Mouse (Mus musculus): ENCODE results near the gene Tldc2.

The Tldc2 gene

DNA sequence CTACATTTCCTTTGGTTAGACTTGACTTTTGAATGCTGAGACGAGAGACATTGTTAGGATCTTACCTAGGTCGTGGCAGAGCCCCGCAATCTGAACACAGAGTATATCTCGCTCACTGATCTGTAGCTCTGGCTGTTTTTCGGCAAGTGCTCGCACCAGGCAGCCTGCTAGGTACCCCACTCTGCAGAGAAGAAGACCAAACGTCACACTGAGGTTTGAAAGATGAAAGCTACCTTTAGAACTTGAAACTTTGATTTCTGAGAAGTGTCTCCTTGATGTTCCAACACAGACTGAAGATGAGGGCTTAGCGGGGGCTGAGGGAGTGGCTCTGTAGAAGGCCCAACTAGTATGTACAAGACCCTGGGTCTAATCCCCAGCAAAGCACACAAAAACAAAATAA, 34.9 kb downstream of the Tldc2 start:
- DNase-seq (ENCODE audit: extremely low read depth, low read depth, low spot score): no peak

DNA sequence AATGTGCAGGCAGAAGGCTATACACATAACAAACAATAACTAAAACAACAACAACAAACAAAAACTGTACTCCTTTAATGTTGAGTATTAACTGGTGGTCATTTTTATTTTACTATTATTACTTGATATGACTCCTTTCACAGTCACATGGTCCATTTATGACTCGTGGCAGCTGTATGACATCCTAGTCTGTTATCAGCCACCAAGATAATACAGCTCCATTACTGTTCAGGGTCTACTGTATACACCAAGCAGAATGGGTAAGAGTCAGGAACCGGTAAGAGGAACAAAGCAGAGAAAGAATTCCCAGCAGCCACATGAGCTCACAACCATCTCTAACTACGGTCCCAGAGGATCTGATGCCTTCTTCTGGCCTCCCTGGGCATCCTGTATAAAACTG, 38.4 kb downstream of the Tldc2 start:
- no peak for DNase-seq (ENCODE audit: extremely low read depth, low read depth, low spot score)

DNA sequence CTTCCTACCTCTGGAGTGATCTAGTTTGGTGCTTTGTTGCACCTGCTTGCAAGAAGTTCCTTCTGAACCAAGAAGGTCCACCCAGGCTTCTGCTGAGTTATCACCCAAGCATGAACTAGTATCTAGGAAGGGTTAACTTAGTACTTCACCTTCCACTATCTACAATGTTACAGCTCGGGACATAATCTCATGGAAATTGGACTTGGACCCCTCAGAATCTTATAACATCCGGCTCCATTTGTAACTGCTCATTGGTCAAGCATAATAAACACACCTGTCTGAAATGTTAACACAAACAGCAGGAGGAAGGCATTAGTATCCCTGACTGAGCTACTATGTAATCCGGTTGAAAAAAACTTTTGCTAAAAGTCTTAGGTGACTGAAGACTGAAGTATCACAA, 40.5 kb downstream of the Tldc2 start:
- no peak for DNase-seq (ENCODE audit: extremely low read depth, low read depth, low spot score)

DNA sequence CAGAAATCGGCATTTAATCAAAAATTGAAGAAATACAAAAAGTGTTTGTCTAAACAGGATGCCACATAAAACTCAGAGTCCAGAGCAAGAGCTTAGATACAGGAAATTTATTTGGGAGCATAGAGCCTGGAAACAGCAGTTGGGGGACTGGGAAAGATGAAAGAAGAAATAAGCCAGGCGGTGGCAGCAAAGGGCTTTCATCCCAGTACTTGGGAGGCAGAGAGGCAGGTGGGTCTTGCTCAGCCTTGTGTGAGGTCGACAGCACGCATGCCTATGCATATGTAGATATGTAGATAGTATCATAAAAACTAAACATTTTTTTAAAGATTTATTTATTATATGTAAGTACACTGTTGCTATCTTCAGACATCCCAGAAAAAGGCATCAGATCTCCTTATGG, 41.2 kb downstream of the Tldc2 start:
- DNase-seq (ENCODE audit: extremely low read depth, low read depth, low spot score): no peak

DNA sequence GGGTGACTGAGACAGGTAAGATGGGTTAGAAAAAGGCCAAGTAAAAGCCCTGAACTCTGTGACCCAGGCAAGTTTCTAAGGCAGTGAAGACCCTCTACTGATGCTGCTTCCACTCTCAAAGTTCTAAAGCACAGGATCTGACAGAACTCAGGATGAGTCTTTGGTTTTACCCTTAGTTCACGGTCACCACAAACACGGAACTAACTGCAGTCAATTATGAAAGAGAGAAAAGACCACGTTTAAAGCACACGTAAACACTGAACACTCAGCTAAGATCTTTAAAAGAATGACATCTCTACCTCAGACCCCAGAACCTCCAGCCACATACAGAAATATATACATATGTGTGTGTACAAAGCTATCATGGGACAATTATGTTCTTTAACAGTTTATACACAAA, 42.2 kb downstream of the Tldc2 start:
- DNase-seq (ENCODE audit: extremely low read depth, low read depth, low spot score): no peak

DNA sequence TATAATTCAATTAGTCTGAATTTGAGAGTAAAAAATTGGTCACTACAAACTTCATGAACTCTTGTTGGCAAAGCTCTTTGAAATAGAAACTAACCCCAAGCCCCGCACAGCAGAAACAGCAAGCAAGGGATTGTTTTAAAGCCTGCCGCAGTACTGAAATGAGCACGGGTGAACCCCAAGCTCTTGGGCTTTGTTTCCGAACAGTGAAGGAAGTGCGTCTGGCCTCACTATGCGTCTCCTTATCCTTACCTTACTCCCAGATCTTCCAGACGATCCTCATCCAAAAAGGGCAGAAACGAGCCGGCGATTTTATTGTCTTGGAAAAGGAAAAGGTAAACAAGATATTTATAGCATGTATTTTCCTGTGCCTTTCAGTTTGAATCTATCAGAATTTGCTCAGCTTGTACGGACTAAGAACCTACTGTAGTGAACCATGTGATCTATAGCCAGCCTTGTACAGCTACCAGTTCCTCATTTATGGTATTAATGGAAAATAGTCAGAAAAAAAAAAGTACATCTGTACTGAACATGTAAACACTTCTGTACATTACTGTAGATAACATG, 42.8 kb downstream of the Tldc2 start:
- no peak for DNase-seq (ENCODE audit: extremely low read depth, low read depth, low spot score)

DNA sequence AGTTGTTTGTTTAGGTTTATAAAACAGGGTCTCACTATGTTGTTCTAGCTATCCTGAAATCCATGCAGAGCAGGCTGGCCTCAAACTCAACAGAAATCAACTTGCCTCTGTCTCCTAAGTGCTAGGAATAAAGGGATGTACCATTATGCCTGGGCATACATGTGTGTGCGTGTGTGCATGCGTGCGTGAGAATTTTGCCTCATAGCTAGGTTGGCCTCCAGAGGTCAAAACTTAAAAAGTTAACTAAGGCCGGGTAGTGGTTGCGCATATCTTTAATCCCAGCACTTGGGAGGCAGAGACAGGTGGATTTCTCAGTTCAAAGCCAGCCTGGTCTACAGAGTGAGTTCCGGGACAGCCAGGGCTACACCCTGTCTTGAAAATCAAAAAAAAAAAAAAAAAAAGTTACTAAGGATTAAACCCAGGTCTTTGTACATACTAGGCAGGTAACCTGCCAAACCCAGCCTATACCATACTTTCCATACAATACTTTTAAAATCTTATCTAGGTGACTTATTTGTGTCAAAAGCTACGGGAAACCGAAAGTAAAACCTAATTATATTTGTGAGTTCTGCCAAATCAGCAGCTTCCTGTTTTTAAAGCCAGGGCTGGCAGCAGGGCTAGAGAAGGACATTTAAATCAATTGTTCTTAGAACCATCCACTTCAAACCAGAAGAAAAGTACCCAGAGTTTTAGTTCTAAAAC, 44.1 kb downstream of the Tldc2 start:
- DNase-seq (ENCODE audit: extremely low read depth, low read depth, low spot score): no peak

DNA sequence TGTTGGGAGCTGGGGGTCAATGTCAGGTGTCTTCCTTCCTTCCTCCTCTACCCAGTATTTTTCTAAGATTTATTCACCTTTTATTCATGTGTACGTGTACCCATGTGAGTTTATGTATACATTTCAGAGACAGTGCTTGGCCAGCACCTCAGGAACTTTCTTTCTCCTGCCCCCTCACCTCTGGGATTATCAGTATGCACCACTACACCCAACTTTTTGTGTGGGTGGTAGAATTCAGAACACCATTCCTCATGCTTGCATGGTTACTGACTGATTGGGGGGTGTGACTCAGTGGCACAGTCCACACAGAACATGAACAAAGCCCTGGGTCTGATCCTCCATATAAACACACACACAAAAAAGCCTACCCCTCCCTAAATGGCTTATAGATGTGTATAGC, 45.2 kb downstream of the Tldc2 start:
- no peak for DNase-seq (ENCODE audit: extremely low read depth, low read depth, low spot score)

DNA sequence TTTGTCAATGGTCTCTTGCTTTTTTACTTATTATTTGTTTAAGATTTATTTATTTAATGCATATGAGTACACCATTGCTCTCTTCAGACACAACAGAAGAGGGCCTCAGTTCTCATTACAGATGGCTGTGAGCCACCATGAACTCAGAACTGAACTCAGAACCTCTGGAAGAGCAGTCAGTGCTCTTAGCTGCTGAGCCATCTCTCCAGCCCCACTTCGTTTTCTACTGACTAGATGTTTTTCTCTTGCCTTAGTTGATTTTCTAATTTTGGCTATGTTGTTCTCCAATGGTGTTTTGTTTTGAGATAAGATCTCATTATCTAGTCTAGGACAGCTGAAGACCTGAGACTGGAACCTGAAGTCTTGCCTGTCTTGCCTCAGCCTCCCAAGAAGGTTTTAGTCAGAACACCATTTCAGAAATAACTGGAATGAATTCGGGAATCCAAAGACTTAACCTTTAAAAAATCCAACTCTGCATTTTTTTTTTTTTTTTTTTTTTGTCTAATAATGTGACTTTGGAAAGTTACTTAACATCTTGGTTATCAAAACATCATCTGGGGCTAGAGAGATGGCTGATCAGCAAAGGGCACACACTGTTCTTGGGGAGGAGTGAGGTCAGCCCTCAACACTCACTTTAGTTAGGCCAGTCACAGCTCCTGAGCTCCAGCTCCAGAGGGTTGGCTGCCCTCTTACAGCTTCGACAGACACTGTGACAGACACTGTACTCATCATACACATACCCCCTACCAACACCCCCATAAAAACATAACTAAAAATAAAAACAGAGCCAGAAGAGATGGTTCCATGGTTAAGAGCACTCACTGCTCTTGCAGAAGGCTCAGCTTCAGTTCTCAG, 46.1 kb downstream of the Tldc2 start:
- no peak for DNase-seq (ENCODE audit: extremely low read depth, low read depth, low spot score)

DNA sequence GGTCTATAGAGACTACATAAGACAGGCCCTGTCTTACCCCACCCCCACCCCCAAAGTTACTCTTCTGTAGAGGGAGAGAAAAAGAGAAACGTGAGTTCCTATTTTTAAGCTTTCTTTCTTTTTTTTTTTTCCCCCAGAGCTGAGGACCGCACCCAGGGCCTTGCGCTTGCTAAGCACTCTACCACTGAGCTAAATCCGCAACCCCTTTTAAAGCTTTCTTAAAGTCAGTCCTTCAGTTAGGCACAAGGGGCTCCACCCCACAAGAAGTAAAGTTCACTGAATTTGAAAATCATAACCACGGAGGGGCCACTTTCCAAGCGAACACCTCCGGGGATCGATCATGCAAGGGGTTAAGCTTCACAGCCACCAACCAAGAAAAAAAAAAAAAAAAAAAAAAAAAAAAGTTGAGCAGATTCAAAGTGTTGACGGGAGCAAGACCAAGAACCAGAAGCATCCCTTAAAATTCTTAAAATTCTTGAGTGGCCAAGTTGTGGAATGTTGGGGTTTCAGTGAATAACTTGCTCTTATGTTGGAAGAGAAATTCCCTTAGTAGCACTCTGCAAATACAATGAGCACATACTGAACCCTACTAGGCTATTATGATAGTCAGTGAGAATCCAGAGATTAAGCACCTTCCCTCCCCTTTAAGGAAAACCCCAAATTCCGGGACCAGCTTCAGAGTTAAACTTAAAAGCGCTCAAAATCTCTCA, 47.1 kb downstream of the Tldc2 start:
- no peak for DNase-seq (ENCODE audit: extremely low read depth, low read depth, low spot score)

DNA sequence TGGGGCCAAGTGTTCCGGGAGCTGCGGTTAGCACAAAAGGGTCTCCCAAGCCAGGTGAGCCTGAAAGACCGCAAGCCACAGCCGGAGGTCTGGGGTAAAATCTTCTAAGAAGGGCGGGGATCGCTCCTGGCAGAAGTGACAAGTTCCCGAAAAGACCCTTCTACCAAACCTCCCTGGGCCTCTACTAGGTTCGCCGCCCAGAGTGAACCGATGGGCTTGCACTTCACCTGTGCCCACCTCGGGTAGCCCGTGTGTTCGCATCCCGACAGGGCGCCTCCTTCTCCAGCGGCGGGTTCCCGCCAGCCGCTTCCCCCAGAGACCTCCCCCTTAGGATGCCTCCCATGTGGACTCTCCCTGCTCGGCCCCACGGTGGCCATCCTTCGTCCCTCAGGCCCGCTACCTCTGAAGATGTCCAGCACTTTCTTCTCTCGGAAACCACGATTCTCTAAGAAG, 47.6 kb downstream of the Tldc2 start:
- DNase-seq (ENCODE audit: extremely low read depth, low read depth, low spot score): no peak

DNA sequence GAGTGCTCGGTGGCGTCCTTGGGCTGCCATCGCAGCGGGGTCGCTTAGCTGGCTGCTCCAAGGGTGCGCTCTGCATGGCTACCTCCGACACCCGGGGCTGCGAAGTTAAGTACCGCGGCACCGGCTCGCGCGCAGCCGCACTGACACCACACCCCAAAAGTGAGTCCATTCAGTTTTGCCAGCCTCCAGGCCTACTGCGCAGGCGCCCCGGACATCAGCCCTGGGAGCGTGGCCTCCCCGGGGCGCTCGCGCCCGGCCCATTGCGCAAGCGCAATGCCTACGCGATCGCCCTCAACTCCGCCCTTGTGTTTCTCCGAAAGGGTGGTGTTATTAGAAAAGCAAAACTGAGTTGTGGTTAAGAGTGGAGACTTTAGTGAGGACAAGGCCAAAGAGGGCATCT, 48.2 kb downstream of the Tldc2 start, which contains the start of gene Samhd1:
TSS of gene Samhd1 (minus strand) at position 252 of the 400 bp plus-strand sequence.
- DNase-seq (ENCODE audit: extremely low read depth, low read depth, low spot score): no peak

DNA sequence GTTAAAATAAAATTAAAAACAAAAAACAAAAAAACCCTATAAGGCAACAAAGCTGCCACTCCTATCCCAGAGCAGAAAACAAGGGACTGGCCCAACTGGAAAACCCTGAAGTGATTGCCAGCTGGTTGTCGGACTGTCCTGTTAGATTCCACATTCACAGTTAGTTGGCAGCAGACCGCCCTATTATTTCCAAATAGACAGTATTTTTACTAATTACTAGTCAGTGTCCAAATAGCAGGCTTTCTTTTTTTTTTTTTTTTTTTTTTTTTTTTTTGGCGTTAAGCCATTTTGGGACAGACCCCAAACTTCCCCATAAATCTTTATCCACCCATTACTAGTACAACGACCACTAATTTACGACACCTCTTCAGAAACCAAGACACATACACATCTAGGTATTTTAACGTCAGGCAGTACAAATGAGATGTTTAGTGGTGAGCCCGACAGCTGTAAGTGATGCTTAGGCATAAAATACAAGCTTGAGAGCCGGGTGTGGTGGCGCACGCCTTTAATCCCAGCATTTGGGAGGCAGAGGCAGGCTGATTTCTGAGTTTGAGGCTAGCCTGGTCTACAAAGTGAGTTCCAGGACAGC, 48.8 kb downstream of the Tldc2 start:
- no peak for DNase-seq (ENCODE audit: extremely low read depth, low read depth, low spot score)

DNA sequence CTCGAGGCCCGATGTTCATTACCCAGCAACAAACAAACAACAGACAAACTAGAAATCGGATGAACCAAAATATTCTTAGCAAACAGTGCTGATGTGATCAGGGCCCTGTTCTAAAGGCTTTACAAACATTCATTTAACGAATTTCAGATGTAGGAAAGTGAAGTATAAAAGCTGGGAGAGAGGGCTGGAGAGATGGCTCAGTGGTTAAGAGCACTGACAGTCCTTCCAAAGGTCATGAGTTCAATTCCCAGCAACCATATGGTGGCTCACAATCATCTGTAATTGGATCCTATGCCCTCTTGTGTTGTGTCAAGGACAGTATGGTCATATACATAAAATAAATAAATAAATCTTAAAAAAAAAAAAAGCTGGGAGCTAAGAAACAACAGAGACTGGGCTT, 49.3 kb downstream of the Tldc2 start:
- no peak for DNase-seq (ENCODE audit: extremely low read depth, low read depth, low spot score)

DNA sequence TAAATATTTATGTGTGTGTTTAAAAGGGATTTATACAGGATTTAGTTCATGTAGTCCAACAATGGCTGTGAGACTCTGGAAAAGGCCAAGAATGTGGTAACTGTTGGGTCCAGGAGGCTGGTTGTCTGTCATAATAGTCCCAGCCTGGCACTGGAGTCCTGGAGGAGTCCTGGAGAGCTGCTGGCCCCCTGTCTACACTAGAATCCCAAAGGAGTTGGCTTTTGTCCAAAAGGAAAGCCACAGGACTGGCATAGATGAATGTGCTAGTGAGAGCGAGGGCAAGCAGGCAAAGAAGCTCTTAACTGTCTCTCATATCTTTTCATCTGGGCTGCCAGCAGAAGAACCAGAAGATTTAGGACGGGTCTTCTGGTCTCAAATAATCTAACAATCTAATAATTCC, 49.8 kb downstream of the Tldc2 start:
- DNase-seq (ENCODE audit: extremely low read depth, low read depth, low spot score): no peak

DNA sequence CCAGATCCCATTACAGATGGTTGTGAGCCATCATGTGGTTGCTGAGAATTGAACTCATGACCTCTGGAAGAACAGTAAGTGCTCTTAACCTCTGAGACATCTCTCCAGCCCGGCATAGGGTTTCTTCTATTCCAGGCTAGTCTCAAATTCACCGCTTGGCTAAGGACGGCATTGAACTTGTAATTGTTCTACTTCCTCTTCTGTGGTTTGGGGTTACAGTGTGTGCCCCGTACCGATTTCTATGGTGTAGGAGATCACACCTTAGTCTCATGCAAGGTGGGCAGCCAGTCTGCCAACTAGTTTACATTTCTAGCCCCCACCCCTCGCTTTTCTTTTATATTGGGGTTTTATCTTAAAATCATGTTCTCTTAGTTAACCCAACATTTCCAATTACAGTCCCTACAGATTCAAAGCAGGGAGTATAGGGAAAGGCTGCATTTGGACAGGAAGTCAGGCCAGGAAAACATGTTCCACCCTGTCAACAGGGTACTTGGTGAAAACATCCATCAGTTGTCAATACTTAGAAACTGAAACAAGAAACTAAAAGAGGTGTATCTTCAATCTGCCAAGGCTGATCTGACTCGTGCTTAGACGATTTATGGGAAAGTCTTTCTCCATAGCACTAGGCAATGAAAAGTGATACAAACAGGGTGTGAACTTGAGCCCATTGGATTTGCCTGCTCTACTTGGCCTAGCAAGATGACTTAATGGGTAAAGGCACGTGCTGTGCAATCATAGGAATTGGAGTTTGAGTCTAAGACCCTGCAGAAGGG, 51.3 kb downstream of the Tldc2 start:
- DNase-seq (ENCODE audit: extremely low read depth, low read depth, low spot score): no peak

DNA sequence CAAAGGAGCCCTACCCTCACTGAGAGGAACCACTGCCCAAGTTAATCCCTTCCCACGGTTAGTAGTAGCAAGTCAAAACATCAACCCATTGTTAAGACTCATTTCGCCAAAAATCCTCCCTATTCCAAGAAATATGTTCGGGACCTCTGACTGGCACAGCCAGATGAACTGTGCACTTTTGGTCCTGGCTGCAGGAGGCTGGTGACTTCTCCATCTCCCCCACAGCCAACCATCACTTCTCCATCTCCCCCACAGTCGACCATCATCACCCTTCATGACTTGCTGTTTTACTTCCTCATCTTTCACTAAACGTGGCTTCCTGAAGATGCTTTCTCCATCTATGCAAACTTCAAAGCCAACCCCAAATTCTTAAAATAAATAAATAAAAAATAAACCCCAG, 52.0 kb downstream of the Tldc2 start:
- no peak for DNase-seq (ENCODE audit: extremely low read depth, low read depth, low spot score)

DNA sequence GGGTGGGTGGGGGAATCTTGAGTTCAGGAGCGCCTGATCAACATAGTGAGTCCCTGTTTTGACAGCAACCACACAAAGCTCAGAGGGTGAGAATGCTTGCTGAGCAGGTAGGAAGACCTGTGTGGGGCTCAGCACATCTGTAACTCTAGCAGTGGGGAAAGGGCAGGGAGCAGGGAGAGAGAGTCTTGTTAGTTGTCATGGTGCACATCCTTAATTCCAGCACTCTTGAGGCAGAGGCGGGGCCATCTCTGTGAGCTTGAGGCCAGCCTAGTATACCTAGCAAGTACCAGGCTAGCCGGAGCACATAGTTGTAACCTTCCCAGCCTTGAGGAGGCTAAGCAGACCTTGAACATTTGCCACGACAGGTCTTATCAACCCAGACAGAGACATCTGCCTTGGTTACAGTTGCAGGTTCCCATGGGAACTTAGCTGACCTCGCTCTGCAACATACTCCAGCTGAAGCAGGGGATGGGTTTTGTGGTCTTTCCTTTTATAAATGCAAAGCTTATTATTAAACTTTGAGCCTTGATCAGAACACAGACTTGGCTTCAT, 52.5 kb downstream of the Tldc2 start:
- no peak for DNase-seq (ENCODE audit: extremely low read depth, low read depth, low spot score)

DNA sequence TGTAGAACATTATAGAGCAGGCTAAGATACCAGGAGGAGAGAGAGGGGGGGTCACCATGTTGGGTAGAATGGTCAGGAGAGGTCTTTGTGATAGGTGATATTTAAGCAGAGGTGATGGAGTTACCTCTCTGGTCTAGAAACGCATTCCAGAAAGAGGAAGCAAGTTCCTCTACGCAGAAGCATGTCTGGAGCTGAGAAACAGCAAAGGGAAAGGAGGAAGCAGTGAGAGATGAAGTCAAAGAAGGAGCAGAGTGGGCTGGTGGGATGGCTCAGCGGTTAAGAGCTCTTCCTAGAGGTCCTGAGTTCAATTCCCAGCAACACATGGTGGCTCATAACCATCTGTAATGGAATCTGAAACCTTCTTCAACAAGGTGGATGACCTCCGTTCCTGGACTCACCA, 55.1 kb downstream of the Tldc2 start:
- no peak for DNase-seq (ENCODE audit: extremely low read depth, low read depth, low spot score)

DNA sequence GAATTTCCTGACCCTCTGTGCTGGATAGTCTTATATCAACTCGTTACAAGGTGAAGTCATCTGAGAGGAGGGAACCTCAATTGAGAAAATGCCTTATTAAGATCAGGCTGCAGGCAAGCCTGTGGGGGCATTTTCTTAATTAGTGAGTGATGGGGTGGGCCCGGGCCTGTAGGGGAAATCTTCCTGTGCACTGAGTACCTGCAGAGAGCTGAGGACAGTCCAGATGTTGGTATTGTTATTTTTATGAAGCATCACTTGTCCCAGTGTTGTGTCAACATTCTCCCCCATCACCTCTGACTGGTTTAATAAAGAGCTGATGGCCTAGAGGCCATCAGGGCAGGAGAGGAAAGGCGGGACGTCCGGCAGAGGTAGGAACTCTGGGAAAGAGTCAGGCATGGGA, 57.3 kb downstream of the Tldc2 start:
- DNase-seq (ENCODE audit: extremely low read depth, low read depth, low spot score): no peak

Measured in fat pad, adult 2 months (tissue).